Mouse (Mus musculus): ENCODE results near the gene 2310079G19Rik. TPM values are rescaled to one million over a fixed set of nuclear protein-coding genes. Genes with fewer than 3 reads are reported as not detected.

2310079G19Rik gene
- polyA plus RNA-seq, 1 experiment from 2014 or later: not detected

- Histone ChIP-seq H3K9ac (no peak overlapping the region), H3K4me3 (no peak overlapping the region), H3K36me3 (no peaks in the 10 kb centered on the region), H3K9me3 (no peaks in the 10 kb centered on the region), H3K4me2 (no peak overlapping the region), H3K4me1 (peaks cover 8% of the 10 kb centered on the region; the same call in 1 of the 2 replicates), H3K27ac (no peak overlapping the region), H3K27me3 (no peaks in the 10 kb centered on the region)
- 88% methylated on average over 6 of the region's 6 CpGs for WGBS
- no peak for ATAC-seq (ENCODE audit: insufficient number of reproducible peaks, insufficient read depth, low FRiP score, low TSS enrichment, low read depth)
Observed at GRCm38 (mm10) chr16:88604570-88604969, 22.9 kb downstream of the 2310079G19Rik start.

- Histone ChIP-seq H3K36me3 (no peaks in the 10 kb centered on the region), H3K4me3 (no peak overlapping the region), H3K27me3 (no peaks in the 10 kb centered on the region), H3K4me2 (no peak overlapping the region), H3K4me1 (peaks cover 9% of the 10 kb centered on the region; the same call in 1 of the 2 replicates), H3K9ac (no peak overlapping the region), H3K9me3 (no peaks in the 10 kb centered on the region), H3K27ac (no peak overlapping the region)
- no peak for ATAC-seq (ENCODE audit: insufficient number of reproducible peaks, insufficient read depth, low FRiP score, low TSS enrichment, low read depth)
- WGBS: 19% methylated on average over 1 of the region's 1 CpGs
Observed at GRCm38 (mm10) chr16:88602464-88602863, 25.0 kb downstream of the 2310079G19Rik start.

GRCm38 (mm10) chr16:88600303-88600702 lies 27.2 kb downstream of the 2310079G19Rik start:
- H3K9me3 ChIP-seq: no peaks in the 10 kb centered on the region
- peak overlapping the region; percentile 39; the same call in 1 of the 2 replicates for H3K4me2 ChIP-seq
- H3K36me3 ChIP-seq: no peaks in the 10 kb centered on the region
- H3K9ac ChIP-seq: no peak overlapping the region
- no peak overlapping the region for H3K4me3 ChIP-seq
- H3K4me1 ChIP-seq: peaks cover 9% of the 10 kb centered on the region; the same call in 1 of the 2 replicates
- WGBS: 65% methylated on average over 8 of the region's 8 CpGs
- H3K27me3 ChIP-seq: no peaks in the 10 kb centered on the region
- ATAC-seq (ENCODE audit: insufficient number of reproducible peaks, insufficient read depth, low FRiP score, low TSS enrichment, low read depth): no peak
- H3K27ac ChIP-seq: no peak overlapping the region

- Histone ChIP-seq H3K4me3 (no peak overlapping the region), H3K4me1 (peaks cover 9% of the 10 kb centered on the region; the same call in 1 of the 2 replicates), H3K27me3 (no peaks in the 10 kb centered on the region), H3K4me2 (peak overlapping the region; percentile 39), H3K9me3 (no peaks in the 10 kb centered on the region), H3K27ac (no peak overlapping the region), H3K9ac (no peak overlapping the region), H3K36me3 (no peaks in the 10 kb centered on the region)
- ATAC-seq (ENCODE audit: insufficient number of reproducible peaks, insufficient read depth, low FRiP score, low TSS enrichment, low read depth): no peak
- 21% methylated on average over 16 of the region's 16 CpGs for WGBS
Observed at GRCm38 (mm10) chr16:88599504-88600237, 27.8 kb downstream of the 2310079G19Rik start.

- ATAC-seq (ENCODE audit: insufficient number of reproducible peaks, insufficient read depth, low FRiP score, low TSS enrichment, low read depth): no peak
- no peaks in the 10 kb centered on the region for H3K36me3 ChIP-seq
- no peak overlapping the region for H3K4me2 ChIP-seq
- H3K4me3 ChIP-seq: no peak overlapping the region
- no peak overlapping the region for H3K9ac ChIP-seq
- no peaks in the 10 kb centered on the region for H3K4me1 ChIP-seq
- H3K9me3 ChIP-seq: no peaks in the 10 kb centered on the region
- no peak overlapping the region for H3K27ac ChIP-seq
- no peaks in the 10 kb centered on the region for H3K27me3 ChIP-seq
Observed at GRCm38 (mm10) chr16:88592758-88593157, 34.7 kb downstream of the 2310079G19Rik start.

GRCm38 (mm10) chr16:88583338-88583737 lies 44.1 kb downstream of the 2310079G19Rik start:
- no peaks in the 10 kb centered on the region for H3K36me3 ChIP-seq
- H3K9ac ChIP-seq: no peak overlapping the region
- H3K27me3 ChIP-seq: no peaks in the 10 kb centered on the region
- no peak overlapping the region for H3K4me3 ChIP-seq
- no peak overlapping the region for H3K27ac ChIP-seq
- H3K4me1 ChIP-seq: no peaks in the 10 kb centered on the region
- H3K9me3 ChIP-seq: no peaks in the 10 kb centered on the region
- WGBS: 88% methylated on average over 9 of the region's 9 CpGs
- ATAC-seq (ENCODE audit: insufficient number of reproducible peaks, insufficient read depth, low FRiP score, low TSS enrichment, low read depth): no peak
- H3K4me2 ChIP-seq: no peak overlapping the region

Other genes with a start within 250 kb of the 2310079G19Rik start
- not detected in 2 replicates for gene Cldn17, start 120.7 kb downstream of the 2310079G19Rik start, polyA plus RNA-seq (2015; fragmentation: Nextera tagmentation; extraction: Ambion mirVana)
- 7.9 and 10.1 TPM in 2 replicates for gene Cldn8, start 64.5 kb downstream of the 2310079G19Rik start, polyA plus RNA-seq (2015; fragmentation: Nextera tagmentation; extraction: Ambion mirVana)
- gene Krtap24-1, start 15.4 kb downstream of the 2310079G19Rik start, polyA plus RNA-seq (2015; fragmentation: Nextera tagmentation; extraction: Ambion mirVana): not detected in 2 replicates
- not detected in 2 replicates for gene Krtap26-1, start 20.1 kb upstream of the 2310079G19Rik start, polyA plus RNA-seq (2015; fragmentation: Nextera tagmentation; extraction: Ambion mirVana)
- gene Krtap27-1, start 44.0 kb upstream of the 2310079G19Rik start, polyA plus RNA-seq (2015; fragmentation: Nextera tagmentation; extraction: Ambion mirVana): not detected in 2 replicates
- not detected in 2 replicates for gene 2310061N02Rik, start 80.3 kb upstream of the 2310079G19Rik start, polyA plus RNA-seq (2015; fragmentation: Nextera tagmentation; extraction: Ambion mirVana)
- not detected in 2 replicates for gene Krtap13-1, start 101.2 kb upstream of the 2310079G19Rik start, polyA plus RNA-seq (2015; fragmentation: Nextera tagmentation; extraction: Ambion mirVana)
- not detected in 2 replicates for gene Krtap13, start 124.0 kb upstream of the 2310079G19Rik start, polyA plus RNA-seq (2015; fragmentation: Nextera tagmentation; extraction: Ambion mirVana)
- not detected in 2 replicates for gene 2310034C09Rik, start 131.2 kb upstream of the 2310079G19Rik start, polyA plus RNA-seq (2015; fragmentation: Nextera tagmentation; extraction: Ambion mirVana)
- gene 2310057N15Rik, start 146.5 kb upstream of the 2310079G19Rik start, polyA plus RNA-seq (2015; fragmentation: Nextera tagmentation; extraction: Ambion mirVana): not detected in 2 replicates
- not detected in 2 replicates for gene Gm5965, start 150.2 kb upstream of the 2310079G19Rik start, polyA plus RNA-seq (2015; fragmentation: Nextera tagmentation; extraction: Ambion mirVana)
- gene Gm20741, start 184.6 kb upstream of the 2310079G19Rik start, polyA plus RNA-seq (2015; fragmentation: Nextera tagmentation; extraction: Ambion mirVana): not detected in 2 replicates
- gene Krtap15, start 192.5 kb upstream of the 2310079G19Rik start, polyA plus RNA-seq (2015; fragmentation: Nextera tagmentation; extraction: Ambion mirVana): not detected in 2 replicates
- gene Krtap14, start 198.5 kb upstream of the 2310079G19Rik start, polyA plus RNA-seq (2015; fragmentation: Nextera tagmentation; extraction: Ambion mirVana): not detected in 2 replicates
- gene Krtap19-1, start 241.7 kb upstream of the 2310079G19Rik start, polyA plus RNA-seq (2015; fragmentation: Nextera tagmentation; extraction: Ambion mirVana): not detected in 2 replicates
- gene Krtap19-2, start 246.6 kb upstream of the 2310079G19Rik start, polyA plus RNA-seq (2015; fragmentation: Nextera tagmentation; extraction: Ambion mirVana): not detected in 2 replicates